ENCODE assay signal across 17 mouse cellular contexts in the genomic region with DNA sequence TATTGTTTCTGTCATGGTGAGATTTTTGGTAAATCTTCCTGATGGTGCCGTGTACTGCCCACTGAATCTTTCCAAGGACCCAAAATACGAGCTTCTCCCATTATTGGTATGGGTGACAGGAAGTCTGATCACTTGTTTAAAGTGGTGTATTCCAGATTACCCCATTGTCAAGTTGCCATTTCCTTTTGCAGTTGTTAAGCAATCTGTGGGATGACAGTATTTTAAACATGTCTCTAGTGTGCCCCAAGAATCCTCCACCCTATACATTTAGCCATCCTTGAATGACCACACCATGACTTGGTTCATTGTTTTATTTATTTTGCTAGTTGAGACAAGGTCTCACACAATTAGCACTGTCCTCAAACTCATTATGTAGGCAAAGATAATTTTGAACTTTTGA. TPM values are rescaled to one million over a fixed set of nuclear protein-coding genes. Genes with fewer than 3 reads are reported as not detected.
"Had no signal": no experiment of that assay in that cellular context is flagged by ENCODE, and none has a peak within 500 bp of the region (broad histone marks: within the 10 kb centered on the region; RNA-seq: fewer than 3 reads in every experiment).

No protein-coding gene starts in this region.

- H3K4me1 ChIP-seq: megakaryocyte, embryonic 14.5 days; neural tube, embryonic 12.5 days; stomach, embryonic 15.5 days had no signal

- H3K27ac ChIP-seq: liver, embryonic 14.5 days; macrophage; midbrain, embryonic 13.5 days; midbrain, embryonic 15.5 days; neural tube, embryonic 12.5 days; stomach, embryonic 15.5 days; stomach, postnatal 0 days had no signal

- DNase-seq: lung, adult 18-20 months; lung, embryonic 14.5 days; lung, postnatal 10 days; lung, postnatal 36 days; right cerebral cortex, postnatal 14 days; thymus, adult 2 months; thymus, postnatal 25 days; thymus, postnatal 4 days had no signal

- H3K4me3 ChIP-seq: megakaryocyte, embryonic 14.5 days; midbrain, embryonic 13.5 days; midbrain, embryonic 15.5 days; neural tube, embryonic 12.5 days; stomach, embryonic 15.5 days had no signal

- ATAC-seq: midbrain, embryonic 13.5 days; midbrain, embryonic 15.5 days had no signal

RNA-seq across cellular contexts. Expression of a gene that starts 50.3 kb away (rescaled TPM):
- total RNA-seq: monocyte, adult 5-6 weeks had no signal
